Mouse (Mus musculus) hindbrain, embryonic 10.5 days (tissue): ENCODE measurements around the gene Cdhr2. TPM values are rescaled to one million over a fixed set of nuclear protein-coding genes. Genes with fewer than 3 reads are reported as not detected.

Experiments
- DNase-seq: peaks from one replicate; pipeline ENCODE4 v3.0.0-alpha.2; 2017; ENCODE audit warnings: low spot score
- H3K27ac ChIP-seq: fragments of 300-500 bp; sonication (generic); 2 replicates; pipeline ENCODE4 v1.5.1; 2016; ENCODE audit warnings: mild to moderate bottlenecking, moderate library complexity
- H3K27me3 ChIP-seq: fragments of 300-500 bp; sonication (generic); 2 replicates; pipeline ENCODE4 v1.6.1; 2016; ENCODE audit warnings: mild to moderate bottlenecking; ENCODE audit not compliant: poor library complexity, insufficient read depth, severe bottlenecking
- H3K36me3 ChIP-seq: fragments of 300-500 bp; sonication (generic); 2 replicates; pipeline ENCODE4 v1.6.1; 2016; ENCODE audit warnings: mild to moderate bottlenecking, moderate library complexity
- H3K4me1 ChIP-seq: fragments of 300-500 bp; sonication (generic); replicated peaks from 2 replicates; pipeline ENCODE4 v1.6.1; 2016; ENCODE audit warnings: mild to moderate bottlenecking
- H3K4me3 ChIP-seq: fragments of 300-500 bp; sonication (generic); 2 replicates; pipeline ENCODE4 v1.5.1; 2016; ENCODE audit warnings: mild to moderate bottlenecking, moderate library complexity
- H3K9me3 ChIP-seq: fragments of 300-500 bp; sonication (generic); 2 replicates; pipeline ENCODE4 v1.6.1; 2016; ENCODE audit warnings: mild to moderate bottlenecking, moderate library complexity
- WGBS: fragments of 180-500 bp; shearing (Covaris S2); methylation state at CpG from one replicate; pipeline ENCODE4 v1.1.7; 2016; 5-methylcytosine and 5-hydroxymethylcytosine counted together
- polyA plus RNA-seq: library from polyadenylated mRNA; unstranded; fragments of >200 nt; fragmentation: Nextera tagmentation; extraction: Ambion mirVana; gene quantifications from 2 replicates; pipeline ENCODE4 v1.2.1, GENCODE M21; 2016

Cdhr2 gene
- 0.07 and 0.15 TPM in 2 replicates for polyA plus RNA-seq

GRCm38 (mm10) chr13:54701243-54701642, at the start of gene Cdhr2:
Cdhr2 (plus strand) TSS chr13:54701461.
- H3K4me3 ChIP-seq, result no peak within 1 kb of the TSS
- no peaks in the 10 kb centered on the region for H3K27me3 ChIP-seq
- DNase-seq, result no peak
- H3K27ac ChIP-seq, result no peak within 1 kb of the TSS
- no peaks in the 10 kb centered on the region for H3K9me3 ChIP-seq
- WGBS, result 80% methylated on average over 5 of the region's 5 CpGs
- no peaks in the 10 kb centered on the region for H3K36me3 ChIP-seq
- no peaks in the 10 kb centered on the region for H3K4me1 ChIP-seq

GRCm38 (mm10) chr13:54660877-54661276, 40.4 kb upstream of the Cdhr2 start:
- WGBS, result 60% methylated on average over 5 of the region's 5 CpGs
- no peaks in the 10 kb centered on the region for H3K4me1 ChIP-seq
- no peak overlapping the region for H3K4me3 ChIP-seq
- peaks cover 96% of the 10 kb centered on the region for H3K36me3 ChIP-seq
- no peak for DNase-seq
- H3K27ac ChIP-seq, result no peak overlapping the region
- H3K9me3 ChIP-seq, result no peaks in the 10 kb centered on the region
- no peaks in the 10 kb centered on the region for H3K27me3 ChIP-seq

GRCm38 (mm10) chr13:54661358-54661757, 39.9 kb upstream of the Cdhr2 start:
- WGBS, result 87% methylated on average over 12 of the region's 12 CpGs
- no peaks in the 10 kb centered on the region for H3K9me3 ChIP-seq
- H3K27ac ChIP-seq, result no peak overlapping the region
- no peak overlapping the region for H3K4me3 ChIP-seq
- peaks cover 96% of the 10 kb centered on the region for H3K36me3 ChIP-seq
- H3K4me1 ChIP-seq, result no peaks in the 10 kb centered on the region
- no peaks in the 10 kb centered on the region for H3K27me3 ChIP-seq
- DNase-seq, result no peak

GRCm38 (mm10) chr13:54663999-54664398, 37.3 kb upstream of the Cdhr2 start:
- H3K27me3 ChIP-seq, result no peaks in the 10 kb centered on the region
- WGBS, result 80% methylated on average over 4 of the region's 4 CpGs
- no peak overlapping the region for H3K27ac ChIP-seq
- H3K4me1 ChIP-seq, result no peaks in the 10 kb centered on the region
- H3K9me3 ChIP-seq, result 0 out of 2 replicates have a peak, but pooled peaks cover under 1% of the 10 kb centered on the region
- H3K36me3 ChIP-seq, result peaks cover 89% of the 10 kb centered on the region
- DNase-seq, result no peak
- no peak overlapping the region for H3K4me3 ChIP-seq

- Histone ChIP-seq H3K27ac (no peak overlapping the region), H3K4me1 (no peaks in the 10 kb centered on the region), H3K27me3 (no peaks in the 10 kb centered on the region), H3K4me3 (no peak overlapping the region), H3K36me3 (peaks cover 87% of the 10 kb centered on the region), H3K9me3 (0 out of 2 replicates have a peak, but pooled peaks cover 3% of the 10 kb centered on the region)
- no peak for DNase-seq
- WGBS, result 93% methylated on average over 1 of the region's 1 CpGs
Observed at GRCm38 (mm10) chr13:54664509-54664908, 36.8 kb upstream of the Cdhr2 start.

- 0 out of 2 replicates have a peak, but pooled peaks cover 3% of the 10 kb centered on the region for H3K9me3 ChIP-seq
- no peak overlapping the region for H3K4me3 ChIP-seq
- 95% methylated on average over 7 of the region's 7 CpGs for WGBS
- peaks cover 86% of the 10 kb centered on the region for H3K36me3 ChIP-seq
- no peaks in the 10 kb centered on the region for H3K4me1 ChIP-seq
- H3K27me3 ChIP-seq, result no peaks in the 10 kb centered on the region
- DNase-seq, result no peak
- H3K27ac ChIP-seq, result no peak overlapping the region
Observed at GRCm38 (mm10) chr13:54665062-54665461, 36.2 kb upstream of the Cdhr2 start.

GRCm38 (mm10) chr13:54670491-54670890, 30.8 kb upstream of the Cdhr2 start:
- DNase-seq, result no peak
- 64% methylated on average over 2 of the region's 2 CpGs for WGBS

GRCm38 (mm10) chr13:54675895-54676590, 25.2 kb upstream of the Cdhr2 start:
- no peak overlapping the region for H3K27ac ChIP-seq
- 66% methylated on average over 11 of the region's 11 CpGs for WGBS
- no peaks in the 10 kb centered on the region for H3K27me3 ChIP-seq
- H3K36me3 ChIP-seq, result peaks cover 31% of the 10 kb centered on the region
- no peak overlapping the region for H3K4me3 ChIP-seq
- H3K9me3 ChIP-seq, result no peaks in the 10 kb centered on the region
- no peaks in the 10 kb centered on the region; the same call in 1 of the 2 replicates for H3K4me1 ChIP-seq
- DNase-seq, result no peak

More at GRCm38 (mm10) chr13:54670491-54670890, 30.8 kb upstream of the Cdhr2 start:
- Histone ChIP-seq H3K27me3 (no peaks in the 10 kb centered on the region), H3K27ac (no peak overlapping the region), H3K4me3 (no peak overlapping the region), H3K9me3 (0 out of 2 replicates have a peak, but pooled peaks cover 3% of the 10 kb centered on the region), H3K36me3 (peaks cover 39% of the 10 kb centered on the region), H3K4me1 (no peaks in the 10 kb centered on the region)

GRCm38 (mm10) chr13:54678263-54678662, 23.0 kb upstream of the Cdhr2 start:
- 82% methylated on average over 4 of the region's 4 CpGs for WGBS
- Histone ChIP-seq H3K9me3 (no peaks in the 10 kb centered on the region), H3K27ac (no peak overlapping the region), H3K4me3 (no peak overlapping the region), H3K4me1 (peaks cover 6% of the 10 kb centered on the region; the same call in 1 of the 2 replicates), H3K27me3 (no peaks in the 10 kb centered on the region), H3K36me3 (peaks cover 53% of the 10 kb centered on the region)
- no peak for DNase-seq

GRCm38 (mm10) chr13:54680184-54680853, 20.9 kb upstream of the Cdhr2 start:
- H3K36me3 ChIP-seq, result peaks cover 74% of the 10 kb centered on the region
- H3K4me3 ChIP-seq, result no peak overlapping the region
- peaks cover 18% of the 10 kb centered on the region for H3K4me1 ChIP-seq
- no peak for DNase-seq
- H3K27ac ChIP-seq, result no peak overlapping the region
- no peaks in the 10 kb centered on the region for H3K9me3 ChIP-seq
- H3K27me3 ChIP-seq, result no peaks in the 10 kb centered on the region
- 82% methylated on average over 17 of the region's 17 CpGs for WGBS

- no peaks in the 10 kb centered on the region for H3K27me3 ChIP-seq
- no peak overlapping the region for H3K4me3 ChIP-seq
- H3K27ac ChIP-seq, result no peak overlapping the region; the same call in 1 of the 2 replicates
- no peaks in the 10 kb centered on the region for H3K9me3 ChIP-seq
- H3K4me1 ChIP-seq, result peaks cover 28% of the 10 kb centered on the region
- WGBS, result 90% methylated on average over 8 of the region's 8 CpGs
- no peak for DNase-seq
- H3K36me3 ChIP-seq, result peaks cover 77% of the 10 kb centered on the region
Observed at GRCm38 (mm10) chr13:54681291-54681690, 20.0 kb upstream of the Cdhr2 start.

- Histone ChIP-seq H3K27ac (no peak overlapping the region), H3K9me3 (no peaks in the 10 kb centered on the region), H3K36me3 (peaks cover 73% of the 10 kb centered on the region), H3K4me1 (peaks cover 33% of the 10 kb centered on the region), H3K4me3 (peak overlapping the region; percentile 21; the same call in 1 of the 2 replicates), H3K27me3 (no peaks in the 10 kb centered on the region)
- no peak for DNase-seq
- 93% methylated on average over 3 of the region's 3 CpGs for WGBS
Observed at GRCm38 (mm10) chr13:54683301-54683700, 18.0 kb upstream of the Cdhr2 start.
